Mouse (Mus musculus) MEL (cell line): ENCODE data around the gene Rgmb. TPM values are rescaled to one million over a fixed set of nuclear protein-coding genes. Genes with fewer than 3 reads are reported as not detected.

Experiments
- DNase-seq: peaks from one replicate; pipeline ENCODE4 v3.0.0; 2011; ENCODE audit warnings: low read depth, low spot score
- H3K27ac ChIP-seq: 2 replicates; pipeline ENCODE4 v1.5.1; 2012; ENCODE audit warnings: low read depth, mild to moderate bottlenecking, control low read depth, low read length, moderate library complexity; ENCODE audit not compliant: control insufficient read depth
- H3K27me3 ChIP-seq, 2 experiments: fragments of 150-350 bp in 1 of 2; sonication (generic) in 1 of 2; 2 replicates each; pipeline ENCODE4 v1.6.1; 2012; ENCODE audit warnings: low read length in 2 of 2, mild to moderate bottlenecking in 2 of 2, improper control_type of control experiment in 1 of 2, moderate library complexity in 1 of 2; ENCODE audit not compliant: insufficient read depth in 2 of 2, control insufficient read depth in 1 of 2
- H3K36me3 ChIP-seq, 2 experiments: 2 replicates each; pipeline ENCODE4 v1.6.1; 2012 to 2014; ENCODE audit warnings: low read length in 2 of 2, improper control_type of control experiment in 1 of 2, inconsistent platforms in 1 of 2, mild to moderate bottlenecking in 1 of 2; ENCODE audit not compliant: insufficient read depth in 2 of 2, control insufficient read depth in 1 of 2
- H3K4me1 ChIP-seq, 2 experiments: fragments of 150-350 bp in 1 of 2; sonication (generic) in 1 of 2; 2 replicates each; pipeline ENCODE4 v1.6.1; 2012; ENCODE audit warnings: low read length in 2 of 2, improper control_type of control experiment in 1 of 2, mild to moderate bottlenecking in 1 of 2; ENCODE audit not compliant: insufficient read depth in 2 of 2, control insufficient read depth in 1 of 2
- H3K4me3 ChIP-seq, 2 experiments: fragments of 150-350 bp in 1 of 2; sonication (generic) in 1 of 2; 2 replicates each; pipeline ENCODE4 v1.5.1; 2012; ENCODE audit warnings: low read depth in 2 of 2, low read length in 2 of 2, mild to moderate bottlenecking in 2 of 2, moderate library complexity in 2 of 2, control low read depth in 1 of 2, improper control_type of control experiment in 1 of 2; ENCODE audit not compliant: control insufficient read depth in 1 of 2, insufficient read depth in 1 of 2
- H3K79me2 ChIP-seq: 2 replicates; pipeline ENCODE4 v1.6.1; 2012; ENCODE audit warnings: mild to moderate bottlenecking, low read length, moderate library complexity; ENCODE audit not compliant: control insufficient read depth, poor library complexity, insufficient read depth
- H3K9ac ChIP-seq: 2 replicates; pipeline ENCODE4 v1.6.1; 2012; ENCODE audit warnings: low read depth, mild to moderate bottlenecking, control low read depth, low read length, moderate library complexity; ENCODE audit not compliant: control insufficient read depth, poor library complexity, severe bottlenecking
- H3K9me3 ChIP-seq: fragments of 150-350 bp; sonication (generic); replicated peaks from 2 replicates; pipeline ENCODE4 v1.6.1; 2012; ENCODE audit warnings: mild to moderate bottlenecking, low read length, improper control_type of control experiment, moderate library complexity; ENCODE audit not compliant: insufficient read depth
- BHLHE40 ChIP-seq: IDR thresholded peaks from 2 replicates; pipeline ENCODE4 v1.6.1; 2012; ENCODE audit warnings: low read depth, mild to moderate bottlenecking, inconsistent platforms, low read length, improper control_type of control experiment, borderline replicate concordance
- CTCF ChIP-seq, 3 experiments: IDR thresholded peaks in 2 of 3; conservative IDR thresholded peaks in 1 of 3; 2 replicates each; pipeline ENCODE4 v1.5.1; 2011 to 2012; ENCODE audit warnings: low read length in 3 of 3, low read depth in 2 of 3, mild to moderate bottlenecking in 2 of 3, improper control_type of control experiment in 1 of 3, inconsistent platforms in 1 of 3, mixed read lengths in 1 of 3, moderate library complexity in 1 of 3; ENCODE audit not compliant: control insufficient read depth in 1 of 3, insufficient read depth in 1 of 3, poor library complexity in 1 of 3, severe bottlenecking in 1 of 3
- EP300 ChIP-seq, 2 experiments: IDR thresholded peaks; 2 replicates each; pipeline ENCODE4 v1.6.1; 2011; ENCODE audit warnings: improper control_type of control experiment in 2 of 2, low read length in 2 of 2, low read depth in 1 of 2, mild to moderate bottlenecking in 1 of 2
- GABPA ChIP-seq: IDR thresholded peaks from 2 replicates; pipeline ENCODE4 v1.6.1; 2012; ENCODE audit warnings: low read depth, mild to moderate bottlenecking, inconsistent platforms, low read length, improper control_type of control experiment, moderate library complexity
- HCFC1 ChIP-seq: IDR thresholded peaks from 2 replicates; pipeline ENCODE4 v1.6.1; 2012; ENCODE audit warnings: low read depth, mild to moderate bottlenecking, inconsistent platforms, low read length, improper control_type of control experiment, moderate library complexity
- KAT2A ChIP-seq: conservative IDR thresholded peaks from 2 replicates; pipeline ENCODE4 v1.6.1; 2012; ENCODE audit warnings: low read depth, low read length, improper control_type of control experiment, inconsistent platforms
- MAFK ChIP-seq: IDR thresholded peaks from 2 replicates; pipeline ENCODE4 v1.6.1; 2011; ENCODE audit warnings: low read depth, mild to moderate bottlenecking, low read length, improper control_type of control experiment, borderline replicate concordance
- MYB ChIP-seq: IDR thresholded peaks from 2 replicates; pipeline ENCODE4 v1.6.1; 2011; ENCODE audit warnings: mild to moderate bottlenecking, low read depth, low read length, improper control_type of control experiment
- NELFE ChIP-seq: IDR thresholded peaks from 2 replicates; pipeline ENCODE4 v1.6.1; 2011; ENCODE audit warnings: low read depth, low read length, improper control_type of control experiment
- NRF1 ChIP-seq: IDR thresholded peaks from 2 replicates; pipeline ENCODE4 v1.6.1; 2014; ENCODE audit warnings: low read depth, mild to moderate bottlenecking, inconsistent platforms, low read length, improper control_type of control experiment, moderate library complexity; ENCODE audit not compliant: poor library complexity, insufficient read depth, severe bottlenecking
- POLR2AphosphoS5 ChIP-seq: IDR thresholded peaks from 2 replicates; pipeline ENCODE4 v1.6.1; 2012; ENCODE audit warnings: low read depth, borderline replicate concordance, mild to moderate bottlenecking, inconsistent platforms, low read length, moderate library complexity, mixed read lengths
- RAD21 ChIP-seq: IDR thresholded peaks from 2 replicates; pipeline ENCODE4 v1.6.1; 2011; ENCODE audit warnings: mild to moderate bottlenecking, low read depth, low read length, improper control_type of control experiment
- RCOR1 ChIP-seq: IDR thresholded peaks from 2 replicates; pipeline ENCODE4 v1.6.1; 2012; ENCODE audit warnings: low read depth, mild to moderate bottlenecking, inconsistent platforms, low read length, improper control_type of control experiment
- SIN3A ChIP-seq: IDR thresholded peaks from 2 replicates; pipeline ENCODE4 v1.6.1; 2012; ENCODE audit warnings: low read length, improper control_type of control experiment, inconsistent platforms
- SMC3 ChIP-seq: IDR thresholded peaks from 2 replicates; pipeline ENCODE4 v1.6.1; 2011; ENCODE audit warnings: low read depth, low read length, improper control_type of control experiment
- TAL1 ChIP-seq: IDR thresholded peaks from 2 replicates; pipeline ENCODE4 v1.6.1; 2012; ENCODE audit warnings: mild to moderate bottlenecking, inconsistent platforms, low read length, moderate library complexity, mixed read lengths
- TBP ChIP-seq: IDR thresholded peaks from 2 replicates; pipeline ENCODE4 v1.8.0; 2011; ENCODE audit warnings: low read depth, low read length, improper control_type of control experiment
- UBTF ChIP-seq: IDR thresholded peaks from 2 replicates; pipeline ENCODE4 v1.6.1; 2012; ENCODE audit warnings: low read depth, mild to moderate bottlenecking, inconsistent platforms, low read length, improper control_type of control experiment, moderate library complexity, borderline replicate concordance; ENCODE audit not compliant: insufficient read depth
- USF2 ChIP-seq, 2 experiments: IDR thresholded peaks; 2 replicates each; pipeline ENCODE4 v1.6.1; 2011 to 2012; ENCODE audit warnings: improper control_type of control experiment in 2 of 2, low read length in 2 of 2, borderline replicate concordance in 1 of 2, inconsistent platforms in 1 of 2, low read depth in 1 of 2, mild to moderate bottlenecking in 1 of 2; ENCODE audit not compliant: insufficient read depth in 1 of 2
- ZMIZ1 ChIP-seq: IDR thresholded peaks from 2 replicates; pipeline ENCODE4 v1.6.1; 2012; ENCODE audit warnings: low read depth, mild to moderate bottlenecking, inconsistent platforms, low read length, improper control_type of control experiment, moderate library complexity
- polyA plus RNA-seq, 2 experiments: library from polyadenylated mRNA; stranded (reverse) in 1 of 2; unstranded in 1 of 2; fragments of >175 nt in 1 of 2; fragments of >200 nt in 1 of 2; gene quantifications; 2 replicates each; pipeline versions ENCODE4 v1.2.1 to v1.2.4; 2012; ENCODE audit warnings: low replicate concordance in 2 of 2, low read depth in 1 of 2; ENCODE audit not compliant: insufficient read length in 2 of 2, insufficient read depth in 1 of 2, missing spikeins in 1 of 2
- total RNA-seq: library from RNA; depleted of rRNA; stranded (reverse); fragments of 300-350 nt; gene quantifications from 2 replicates; pipeline ENCODE4 v1.2.3, GENCODE M21; 2012

The Rgmb gene
- total and polyA plus RNA-seq, 3 experiments, result not detected

GRCm38 (mm10) chr17:15815312-15816018 is 15.4 kb downstream of the Rgmb start:
- H3K27me3 ChIP-seq, result no peaks in the 10 kb centered on the region
- no peaks in the 10 kb centered on the region for H3K36me3 ChIP-seq
- H3K9me3 ChIP-seq, result no peaks in the 10 kb centered on the region
- H3K79me2 ChIP-seq, result no peaks in the 10 kb centered on the region
- H3K27ac ChIP-seq, result no peak overlapping the region
- H3K4me1 ChIP-seq, result no peaks in the 10 kb centered on the region; a peak in 1 of 4 replicates
- DNase-seq, result no peak
- TF ChIP-seq USF2 (IDR thresholded peaks at IDR 0.05; ENCODE audit: borderline replicate concordance in 1 of 2, insufficient read depth in 1 of 2, low read depth in 1 of 2, low read length in 2 of 2), result no peak
- TF ChIP-seq BHLHE40, result no peak
- TF ChIP-seq SIN3A, result no peak
- no peak for TF ChIP-seq ZMIZ1
- TF ChIP-seq RCOR1, result no peak
- no peak for TF ChIP-seq POLR2AphosphoS5
- TF ChIP-seq KAT2A, result no peak
- no peak for TF ChIP-seq TBP
- no peak for TF ChIP-seq NELFE
- no peak for TF ChIP-seq RAD21
- no peak for TF ChIP-seq SMC3
- TF ChIP-seq EP300 (IDR thresholded peaks at IDR 0.05; ENCODE audit: low read depth in 1 of 2, low read length in 2 of 2), result no peak
- no peak for TF ChIP-seq GABPA
- TF ChIP-seq HCFC1, result no peak
- TF ChIP-seq MYB, result no peak
- TF ChIP-seq TAL1, result no peak
- no peak for TF ChIP-seq MAFK
- no peak for TF ChIP-seq NRF1
- no peak for TF ChIP-seq UBTF
- no peak for TF ChIP-seq CTCF (IDR thresholded peaks at IDR 0.05 in 2 of 3, conservative IDR thresholded peaks at IDR 0.05 in 1 of 3; ENCODE audit: control insufficient read depth in 1 of 3, insufficient read depth in 1 of 3, low read depth in 2 of 3, low read length in 3 of 3, poor library complexity in 1 of 3, severe bottlenecking in 1 of 3)
- TF ChIP-seq, all 39 proteins: peak for 0
- Histone ChIP-seq H3K4me3 (no peak overlapping the region), H3K9ac (no peak overlapping the region)
